Mouse (Mus musculus) T-helper 17 cell (primary cell): ENCODE results near the gene Gm1140.
"Not testable (repeated sequence)": the region's sequence is repeated elsewhere in the genome, so short reads cannot be mapped to it uniquely, and the experiment has no call there.

Experiments
- in situ Hi-C, 2 experiments: fragments of 300-600 bp; cut with MboI, MseI; formaldehyde crosslinking; loops; 1 replicate in 1 of 2; 2 replicates in 1 of 2; pipeline ENCODE4 v1.15.1; 2025; ENCODE audit warnings: high pct_unique_total_duplicates in 2 of 2

Gm1140 gene

GRCm38 (mm10) chrX:67693462-67693861, at the start of gene Gm1140:
Gene Gm1140 (minus strand): TSS chrX:67693562.
- in situ Hi-C loops = not testable (repeated sequence)

GRCm38 (mm10) chrX:67695398-67695797, 2.0 kb upstream of the Gm1140 start, which contains the start of gene Gm14692:
Gene Gm14692 (plus strand): TSS chrX:67695698.
- in situ Hi-C loops = not testable (repeated sequence)
